Mouse (Mus musculus): ENCODE measurements around the gene Plekhb1. TPM values are rescaled to one million over a fixed set of nuclear protein-coding genes. Genes with fewer than 3 reads are reported as not detected.
A peak's percentile ranks its signal among the peaks of the same experiment; 100 is the strongest.

Gene Plekhb1
- polyA plus RNA-seq, 1 experiment: 4.0 TPM

- Histone ChIP-seq H3K9me3 (replicated peaks; ENCODE audit: control insufficient read depth, insufficient read depth, low read length, poor library complexity, severe bottlenecking) (no peaks in the 10 kb centered on the region), H3K27ac (ENCODE audit: insufficient read depth, low read length) (no peak overlapping the region), H3K4me1 (ENCODE audit: control insufficient read depth, insufficient read depth, low read length) (no peaks in the 10 kb centered on the region), H3K9ac (ENCODE audit: low read depth, poor library complexity, severe bottlenecking) (no peak overlapping the region), H3K36me3 (ENCODE audit: control insufficient read depth, insufficient read depth, low read length, poor library complexity, severe bottlenecking) (peaks cover 19% of the 10 kb centered on the region), H3K4me3 (ENCODE audit: low read depth, low read length) (no peak overlapping the region), H3K27me3 (ENCODE audit: control insufficient read depth, insufficient read depth, low read length, poor library complexity, severe bottlenecking) (no peaks in the 10 kb centered on the region)
- TF ChIP-seq CTCF (IDR thresholded peaks at IDR 0.05; ENCODE audit: low read depth, low read length): peak; percentile 7
- TF ChIP-seq EP300 (IDR thresholded peaks at IDR 0.05; ENCODE audit: insufficient read depth, low read depth, low read length): no peak
- no peak for TF ChIP-seq POLR2A (IDR thresholded peaks at IDR 0.05; ENCODE audit: insufficient read depth, low read length)
Measured at GRCm38 (mm10) chr7:100637657-100638056, 24.6 kb downstream of the Plekhb1 start.

- Histone ChIP-seq H3K4me3 (ENCODE audit: low read depth, low read length) (no peak overlapping the region), H3K27me3 (ENCODE audit: control insufficient read depth, insufficient read depth, low read length, poor library complexity, severe bottlenecking) (no peaks in the 10 kb centered on the region), H3K9ac (ENCODE audit: low read depth, poor library complexity, severe bottlenecking) (no peak overlapping the region), H3K4me1 (ENCODE audit: control insufficient read depth, insufficient read depth, low read length) (no peaks in the 10 kb centered on the region), H3K27ac (ENCODE audit: insufficient read depth, low read length) (no peak overlapping the region), H3K36me3 (ENCODE audit: control insufficient read depth, insufficient read depth, low read length, poor library complexity, severe bottlenecking) (no peaks in the 10 kb centered on the region), H3K9me3 (replicated peaks; ENCODE audit: control insufficient read depth, insufficient read depth, low read length, poor library complexity, severe bottlenecking) (no peaks in the 10 kb centered on the region)
- TF ChIP-seq EP300 (IDR thresholded peaks at IDR 0.05; ENCODE audit: insufficient read depth, low read depth, low read length) (no peak), POLR2A (IDR thresholded peaks at IDR 0.05; ENCODE audit: insufficient read depth, low read length) (no peak), CTCF (IDR thresholded peaks at IDR 0.05; ENCODE audit: low read depth, low read length) (no peak)
Measured at GRCm38 (mm10) chr7:100624538-100624937, 37.7 kb downstream of the Plekhb1 start.

GRCm38 (mm10) chr7:100622277-100622676, 39.9 kb downstream of the Plekhb1 start:
- H3K4me1 ChIP-seq (ENCODE audit: control insufficient read depth, insufficient read depth, low read length): no peaks in the 10 kb centered on the region
- no peaks in the 10 kb centered on the region for H3K36me3 ChIP-seq (ENCODE audit: control insufficient read depth, insufficient read depth, low read length, poor library complexity, severe bottlenecking)
- TF ChIP-seq CTCF (IDR thresholded peaks at IDR 0.05; ENCODE audit: low read depth, low read length) (peak; percentile 19), EP300 (IDR thresholded peaks at IDR 0.05; ENCODE audit: insufficient read depth, low read depth, low read length) (no peak)
- no peak overlapping the region for H3K27ac ChIP-seq (ENCODE audit: insufficient read depth, low read length)
- H3K9me3 ChIP-seq (replicated peaks; ENCODE audit: control insufficient read depth, insufficient read depth, low read length, poor library complexity, severe bottlenecking): no peaks in the 10 kb centered on the region
- H3K4me3 ChIP-seq (ENCODE audit: low read depth, low read length): no peak overlapping the region
- H3K9ac ChIP-seq (ENCODE audit: low read depth, poor library complexity, severe bottlenecking): no peak overlapping the region
- no peaks in the 10 kb centered on the region for H3K27me3 ChIP-seq (ENCODE audit: control insufficient read depth, insufficient read depth, low read length, poor library complexity, severe bottlenecking)

- H3K27me3 ChIP-seq (ENCODE audit: control insufficient read depth, insufficient read depth, low read length, poor library complexity, severe bottlenecking): no peaks in the 10 kb centered on the region
- H3K27ac ChIP-seq (ENCODE audit: insufficient read depth, low read length): no peak overlapping the region
- H3K4me1 ChIP-seq (ENCODE audit: control insufficient read depth, insufficient read depth, low read length): no peaks in the 10 kb centered on the region
- H3K9me3 ChIP-seq (replicated peaks; ENCODE audit: control insufficient read depth, insufficient read depth, low read length, poor library complexity, severe bottlenecking): no peaks in the 10 kb centered on the region
- no peak overlapping the region for H3K4me3 ChIP-seq (ENCODE audit: low read depth, low read length)
- H3K9ac ChIP-seq (ENCODE audit: low read depth, poor library complexity, severe bottlenecking): no peak overlapping the region
- no peaks in the 10 kb centered on the region; the same call in 1 of the 2 replicates for H3K36me3 ChIP-seq (ENCODE audit: control insufficient read depth, insufficient read depth, low read length, poor library complexity, severe bottlenecking)
- TF ChIP-seq CTCF (IDR thresholded peaks at IDR 0.05; ENCODE audit: low read depth, low read length) (no peak), POLR2A (IDR thresholded peaks at IDR 0.05; ENCODE audit: insufficient read depth, low read length) (no peak), EP300 (IDR thresholded peaks at IDR 0.05; ENCODE audit: insufficient read depth, low read depth, low read length) (no peak)
Measured at GRCm38 (mm10) chr7:100616121-100616857, 45.9 kb downstream of the Plekhb1 start.

GRCm38 (mm10) chr7:100608910-100609309, 53.3 kb downstream of the Plekhb1 start:
- no peaks in the 10 kb centered on the region for H3K9me3 ChIP-seq (replicated peaks; ENCODE audit: control insufficient read depth, insufficient read depth, low read length, poor library complexity, severe bottlenecking)
- no peaks in the 10 kb centered on the region; the same call in 1 of the 2 replicates for H3K27me3 ChIP-seq (ENCODE audit: control insufficient read depth, insufficient read depth, low read length, poor library complexity, severe bottlenecking)
- peak overlapping the region; percentile 93 for H3K9ac ChIP-seq (ENCODE audit: low read depth, poor library complexity, severe bottlenecking)
- no peak overlapping the region; the same call in 1 of the 2 replicates for H3K4me3 ChIP-seq (ENCODE audit: low read depth, low read length)
- TF ChIP-seq EP300 (IDR thresholded peaks at IDR 0.05; ENCODE audit: insufficient read depth, low read depth, low read length) (no peak), CTCF (IDR thresholded peaks at IDR 0.05; ENCODE audit: low read depth, low read length) (no peak), POLR2A (IDR thresholded peaks at IDR 0.05; ENCODE audit: insufficient read depth, low read length) (no peak)
- no peaks in the 10 kb centered on the region; the same call in 1 of the 2 replicates for H3K36me3 ChIP-seq (ENCODE audit: control insufficient read depth, insufficient read depth, low read length, poor library complexity, severe bottlenecking)
- no peak overlapping the region for H3K27ac ChIP-seq (ENCODE audit: insufficient read depth, low read length)
- no peaks in the 10 kb centered on the region for H3K4me1 ChIP-seq (ENCODE audit: control insufficient read depth, insufficient read depth, low read length)

- TF ChIP-seq EP300 (IDR thresholded peaks at IDR 0.05; ENCODE audit: insufficient read depth, low read depth, low read length) (no peak), CTCF (IDR thresholded peaks at IDR 0.05; ENCODE audit: low read depth, low read length) (no peak), POLR2A (IDR thresholded peaks at IDR 0.05; ENCODE audit: insufficient read depth, low read length) (no peak)
- no peaks in the 10 kb centered on the region for H3K4me1 ChIP-seq (ENCODE audit: control insufficient read depth, insufficient read depth, low read length)
- H3K4me3 ChIP-seq (ENCODE audit: low read depth, low read length): peak within 1 kb of the TSS; percentile 76
- H3K27ac ChIP-seq (ENCODE audit: insufficient read depth, low read length): peak within 1 kb of the TSS; percentile 72
- peak within 1 kb of the TSS; percentile 93 for H3K9ac ChIP-seq (ENCODE audit: low read depth, poor library complexity, severe bottlenecking)
- no peaks in the 10 kb centered on the region for H3K36me3 ChIP-seq (ENCODE audit: control insufficient read depth, insufficient read depth, low read length, poor library complexity, severe bottlenecking)
- no peaks in the 10 kb centered on the region for H3K9me3 ChIP-seq (replicated peaks; ENCODE audit: control insufficient read depth, insufficient read depth, low read length, poor library complexity, severe bottlenecking)
- no peaks in the 10 kb centered on the region; the same call in 1 of the 2 replicates for H3K27me3 ChIP-seq (ENCODE audit: control insufficient read depth, insufficient read depth, low read length, poor library complexity, severe bottlenecking)
Measured at GRCm38 (mm10) chr7:100608130-100608741, 54.0 kb downstream of the Plekhb1 start, which contains the start of gene Mrpl48. Mrpl48 (minus strand) TSS chr7:100608301.

Data from ES-Bruce4 (cell line).